Mouse (Mus musculus) T-helper 1 cell (primary cell): ENCODE measurements around the gene Rac1.

Experiments
- in situ Hi-C: fragments of 300-600 bp; cut with MboI, MseI; formaldehyde crosslinking; loops from one replicate; pipeline ENCODE4 v1.15.1; 2025; ENCODE audit warnings: high pct_unique_total_duplicates

The Rac1 gene

GRCm38 (mm10) chr5:143497451-143497850, 30.4 kb downstream of the Rac1 start:
- in situ Hi-C loops, result no loop called here

GRCm38 (mm10) chr5:143495708-143496107, 32.1 kb downstream of the Rac1 start:
- in situ Hi-C loops, result no loop called here

- in situ Hi-C loops, result no loop called here
These were observed 34.7 kb downstream of the Rac1 start for GRCm38 (mm10) chr5:143493163-143493562.

DNA sequence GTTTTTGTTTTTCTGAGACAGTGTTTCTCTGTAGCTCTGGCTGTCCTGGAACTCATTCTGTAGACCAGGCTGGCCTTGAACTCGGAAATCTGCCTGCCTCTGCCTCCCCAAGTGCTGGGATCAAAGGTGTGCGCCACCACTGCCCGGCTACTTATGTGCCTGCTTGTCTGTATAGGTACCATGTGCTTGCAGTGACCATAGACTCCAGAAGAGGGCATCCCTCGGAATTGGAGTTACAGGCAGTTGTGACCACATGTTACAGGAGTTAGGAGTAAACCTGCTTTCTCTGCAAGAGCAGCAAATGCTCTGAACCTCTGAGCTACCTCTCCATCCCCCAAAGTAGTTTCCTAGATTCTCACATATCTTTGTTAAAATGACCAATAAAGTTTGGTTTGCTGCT, 36.1 kb downstream of the Rac1 start:
- in situ Hi-C loops, result no loop called here

DNA sequence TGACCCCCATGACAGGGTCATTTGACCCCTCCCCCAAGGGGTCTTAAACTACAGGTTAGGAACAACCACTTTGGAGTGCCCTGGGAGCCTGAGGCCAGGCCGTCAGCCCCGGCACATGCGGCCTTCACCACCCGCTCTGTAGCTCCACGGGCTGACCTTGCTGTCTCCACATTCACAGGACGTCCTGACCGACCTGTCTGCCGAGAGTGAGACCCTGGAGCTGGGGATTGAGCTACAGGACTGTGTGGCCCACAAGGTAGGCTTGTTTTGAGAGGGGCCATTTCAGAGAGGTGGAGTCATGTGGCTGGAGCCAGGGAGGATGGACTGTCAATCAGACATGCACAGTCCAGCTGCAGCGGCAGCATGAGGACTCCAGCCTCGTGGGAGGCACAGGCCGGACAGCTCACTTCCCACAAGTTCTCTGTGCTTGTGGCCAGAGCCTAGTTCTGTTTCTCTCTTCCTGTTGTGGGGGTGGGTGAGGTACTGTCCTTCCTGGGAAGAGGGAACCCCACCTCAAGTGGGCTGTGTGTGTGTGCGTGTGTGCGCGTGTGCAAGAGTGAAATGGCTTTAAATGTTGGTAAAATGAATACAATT, 38.0 kb downstream of the Rac1 start:
- in situ Hi-C loops, result no loop called here

GRCm38 (mm10) chr5:143487998-143488397, 39.8 kb downstream of the Rac1 start:
- in situ Hi-C loops, result no loop called here

DNA sequence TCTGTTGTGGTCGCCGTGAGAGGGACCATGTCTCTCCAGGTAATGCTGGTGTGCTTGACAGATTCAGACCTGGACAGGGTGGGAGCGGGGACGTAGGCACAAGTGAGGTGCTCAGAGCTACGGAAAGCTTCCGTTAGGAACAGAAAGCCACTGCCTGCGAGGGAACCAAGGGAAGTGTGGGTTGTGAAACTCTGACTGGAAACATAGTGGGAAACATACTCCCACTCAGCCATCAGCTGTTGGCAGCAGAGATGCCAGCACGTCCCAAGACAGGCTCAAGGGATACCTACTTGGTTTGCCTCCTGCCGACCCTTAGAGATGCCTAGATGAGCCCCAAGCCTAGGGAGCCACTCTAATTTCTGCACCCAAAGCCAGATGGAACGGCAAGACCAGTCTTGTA, 40.6 kb downstream of the Rac1 start:
- in situ Hi-C loops, result no loop called here

DNA sequence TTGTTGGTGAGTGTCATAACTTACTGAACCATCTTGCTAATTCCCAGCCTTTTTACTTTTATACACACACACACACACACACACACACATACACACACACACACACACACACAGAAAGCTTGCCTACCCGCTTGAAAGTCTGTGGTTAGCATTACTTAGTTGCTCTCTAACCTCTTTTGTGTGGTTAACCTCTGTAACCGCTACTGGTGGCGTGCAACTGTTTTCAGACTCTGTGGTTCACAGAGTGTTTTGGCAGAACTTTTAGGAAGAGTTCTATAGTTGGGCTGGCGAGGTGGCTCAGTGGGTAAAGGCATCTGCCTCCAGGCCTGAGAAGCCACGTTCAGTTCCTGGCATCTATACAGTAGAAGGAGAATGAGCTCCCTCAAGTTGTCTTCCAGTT, 42.9 kb downstream of the Rac1 start:
- in situ Hi-C loops, result no loop called here

- in situ Hi-C loops, result no loop called here
These were observed 49.9 kb downstream of the Rac1 start for GRCm38 (mm10) chr5:143477901-143478300.

- in situ Hi-C loops, result no loop called here
These were observed 51.8 kb downstream of the Rac1 start for GRCm38 (mm10) chr5:143476013-143476412.

DNA sequence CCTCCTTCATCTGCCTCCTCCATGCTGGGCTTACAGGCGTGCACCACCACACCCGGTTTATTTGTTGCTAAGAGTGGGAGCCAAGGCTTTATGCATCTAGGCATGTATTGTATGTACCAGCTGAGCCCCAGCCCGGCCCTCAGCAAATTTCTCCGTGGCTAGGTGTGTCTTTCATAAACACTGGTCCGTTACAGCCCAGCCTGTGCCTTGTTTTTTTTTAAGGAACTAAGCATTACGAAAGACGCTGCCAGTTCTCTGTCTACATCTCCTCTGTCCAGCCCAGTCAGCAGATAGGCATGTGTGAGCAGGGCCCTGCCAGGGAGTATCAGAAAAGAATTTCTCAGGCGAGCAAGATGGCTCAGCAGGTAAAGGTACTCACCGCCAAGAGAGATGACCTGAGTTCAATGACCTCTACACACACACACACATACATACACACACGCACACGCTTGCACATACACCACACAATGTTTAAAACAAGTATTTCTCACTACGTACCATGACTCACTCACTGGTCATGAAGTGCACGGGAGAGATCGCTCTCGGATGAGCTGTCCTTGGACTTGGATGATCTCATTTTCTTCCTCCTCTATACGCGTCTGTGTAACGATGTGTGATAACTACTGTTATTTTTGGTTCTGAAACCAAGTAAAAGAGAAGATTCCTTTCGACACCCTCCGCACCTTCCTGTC, 52.5 kb downstream of the Rac1 start:
- in situ Hi-C loops, result no loop called here

GRCm38 (mm10) chr5:143471953-143472618, 55.8 kb downstream of the Rac1 start:
- in situ Hi-C loops, result no loop called here

GRCm38 (mm10) chr5:143471165-143471546, 56.7 kb downstream of the Rac1 start:
- in situ Hi-C loops, result no loop called here

GRCm38 (mm10) chr5:143470421-143471164, 57.2 kb downstream of the Rac1 start:
- in situ Hi-C loops, result no loop called here

GRCm38 (mm10) chr5:143469628-143470027, 58.2 kb downstream of the Rac1 start:
- in situ Hi-C loops, result no loop called here

GRCm38 (mm10) chr5:143467931-143468330, 59.9 kb downstream of the Rac1 start:
- in situ Hi-C loops, result no loop called here

DNA sequence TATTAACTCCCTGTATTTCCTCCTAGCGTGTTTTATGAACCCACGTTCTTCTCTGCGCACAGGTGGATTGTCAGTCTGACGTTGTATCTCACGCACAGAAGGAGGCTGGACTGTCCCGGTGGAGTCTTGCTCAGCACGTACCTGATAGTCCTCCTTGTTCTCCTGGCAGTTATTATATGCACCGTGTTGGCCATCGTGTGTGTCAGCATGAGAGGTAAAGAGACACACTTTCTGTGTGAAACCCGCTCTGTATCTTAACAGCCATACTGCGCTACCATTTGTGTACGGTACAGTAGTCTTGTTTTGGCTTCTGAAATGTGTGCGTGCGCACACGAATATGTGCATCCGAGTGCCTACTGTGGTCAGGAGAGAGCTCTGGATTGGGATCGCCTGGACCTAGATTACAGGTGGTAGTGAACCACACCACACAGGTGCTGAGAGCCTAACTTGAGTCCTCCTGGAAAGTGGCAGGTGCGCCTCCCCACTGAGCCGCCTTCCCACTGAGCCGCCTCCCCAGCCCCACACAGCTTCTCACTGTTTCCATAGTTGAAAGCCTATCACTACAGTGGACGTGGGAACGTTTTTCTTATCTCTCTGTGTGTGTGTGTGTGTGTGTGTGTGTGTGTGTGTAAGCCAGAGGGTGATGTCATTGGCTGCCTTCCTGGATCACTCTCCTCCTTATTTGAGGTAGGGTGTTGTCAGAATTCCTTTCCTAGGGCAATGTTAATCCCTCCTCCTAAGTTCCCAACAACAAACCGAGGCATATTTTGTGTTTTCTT, 60.8 kb downstream of the Rac1 start:
- in situ Hi-C loops, result no loop called here

- in situ Hi-C loops, result no loop called here
These were observed 62.4 kb downstream of the Rac1 start for GRCm38 (mm10) chr5:143465156-143466085.

GRCm38 (mm10) chr5:143464757-143465118, 63.1 kb downstream of the Rac1 start:
- in situ Hi-C loops, result no loop called here

DNA sequence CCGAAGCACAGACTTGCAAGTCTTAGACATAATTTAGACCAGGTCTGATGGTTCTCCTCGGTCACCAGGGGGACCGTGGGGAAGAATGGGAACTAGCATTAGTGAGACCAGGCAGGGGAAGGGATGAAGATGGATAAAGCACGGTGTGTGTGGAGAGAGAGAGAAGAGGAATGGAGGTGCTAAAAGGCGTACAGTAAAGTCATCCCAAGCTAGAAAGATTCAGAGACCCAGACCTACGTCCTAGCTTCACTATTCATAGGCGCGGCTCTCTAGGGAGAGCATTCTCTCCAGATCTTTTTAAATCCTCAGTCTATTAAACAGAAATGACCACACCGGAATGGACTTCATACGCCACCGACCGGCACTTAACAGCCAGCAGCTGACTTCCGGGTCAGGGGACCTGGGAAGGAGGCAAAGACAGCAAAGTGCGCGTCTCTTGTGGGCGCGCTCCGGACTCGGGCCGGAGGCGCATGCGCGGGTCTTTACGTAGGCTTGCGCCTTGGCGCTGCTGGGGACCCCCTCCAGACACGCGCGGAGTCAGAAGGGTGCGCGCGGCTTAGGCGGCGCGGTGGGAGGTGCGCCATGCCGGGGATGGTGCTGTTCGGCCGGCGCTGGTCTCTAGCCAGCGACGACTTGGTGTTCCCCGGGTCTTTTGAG, 63.6 kb downstream of the Rac1 start, which contains the start of gene Daglb:
Gene Daglb (plus strand): TSS at position 485 of the 657 bp plus-strand sequence.
- in situ Hi-C loops, result no loop called here
